Mouse (Mus musculus): ENCODE data around the gene Wdr24. TPM values are rescaled to one million over a fixed set of nuclear protein-coding genes. Genes with fewer than 3 reads are reported as not detected.

Gene Wdr24
- polyA plus RNA-seq, 1 experiment = 36.0 TPM

- peaks cover 51% of the 10 kb centered on the region for H3K4me1 ChIP-seq (ENCODE audit: control insufficient read depth, insufficient read depth, low read length)
- no peaks in the 10 kb centered on the region for H3K36me3 ChIP-seq (ENCODE audit: control insufficient read depth, insufficient read depth, low read length)
- no peaks in the 10 kb centered on the region for H3K27me3 ChIP-seq (ENCODE audit: control insufficient read depth, insufficient read depth, low read length)
- peak overlapping the region; percentile 92 for H3K4me3 ChIP-seq (ENCODE audit: control insufficient read depth, low read depth, low read length)
- TF ChIP-seq CTCF (IDR thresholded peaks at IDR 0.05; ENCODE audit: control insufficient read depth, insufficient read depth, insufficient replicate concordance, low read depth, low read length) (no peak), POLR2A (IDR thresholded peaks at IDR 0.05; ENCODE audit: control insufficient read depth, low read depth, low read length) (peak; percentile 87)
- H3K27ac ChIP-seq (ENCODE audit: control insufficient read depth, insufficient read depth, low read depth, low read length) = peak overlapping the region; percentile 95
These were observed 9.2 kb downstream of the Wdr24 start for GRCm38 (mm10) chr17:25832436-25833290.

- no peaks in the 10 kb centered on the region for H3K27me3 ChIP-seq (ENCODE audit: control insufficient read depth, insufficient read depth, low read length)
- H3K36me3 ChIP-seq (ENCODE audit: control insufficient read depth, insufficient read depth, low read length) = no peaks in the 10 kb centered on the region
- peak within 1 kb of the TSS; percentile 92 for H3K4me3 ChIP-seq (ENCODE audit: control insufficient read depth, low read depth, low read length)
- peak; percentile 12; the same call in 1 of the 2 replicates for TF ChIP-seq POLR2A (IDR thresholded peaks at IDR 0.05; ENCODE audit: control insufficient read depth, low read depth, low read length)
- TF ChIP-seq CTCF (IDR thresholded peaks at IDR 0.05; ENCODE audit: control insufficient read depth, insufficient read depth, insufficient replicate concordance, low read depth, low read length) = no peak
- H3K4me1 ChIP-seq (ENCODE audit: control insufficient read depth, insufficient read depth, low read length) = peaks cover 49% of the 10 kb centered on the region
- peak within 1 kb of the TSS; percentile 95 for H3K27ac ChIP-seq (ENCODE audit: control insufficient read depth, insufficient read depth, low read depth, low read length)
These were observed 9.8 kb downstream of the Wdr24 start, which contains the start of gene Stub1 for GRCm38 (mm10) chr17:25833291-25833663. TSS of gene Stub1 (minus strand) at chr17:25833404.

- TF ChIP-seq POLR2A (IDR thresholded peaks at IDR 0.05; ENCODE audit: control insufficient read depth, low read depth, low read length) = no peak
- no peak for TF ChIP-seq CTCF (IDR thresholded peaks at IDR 0.05; ENCODE audit: control insufficient read depth, insufficient read depth, insufficient replicate concordance, low read depth, low read length)
- Histone ChIP-seq H3K27me3 (ENCODE audit: control insufficient read depth, insufficient read depth, low read length) (no peaks in the 10 kb centered on the region), H3K36me3 (ENCODE audit: control insufficient read depth, insufficient read depth, low read length) (no peaks in the 10 kb centered on the region), H3K4me1 (ENCODE audit: control insufficient read depth, insufficient read depth, low read length) (peaks cover 45% of the 10 kb centered on the region), H3K4me3 (ENCODE audit: control insufficient read depth, low read depth, low read length) (peak overlapping the region; percentile 92), H3K27ac (ENCODE audit: control insufficient read depth, insufficient read depth, low read depth, low read length) (peak overlapping the region; percentile 95)
These were observed 10.7 kb downstream of the Wdr24 start for GRCm38 (mm10) chr17:25833961-25834594.

- H3K27me3 ChIP-seq (ENCODE audit: control insufficient read depth, insufficient read depth, low read length) = no peaks in the 10 kb centered on the region
- no peak overlapping the region for H3K4me3 ChIP-seq (ENCODE audit: control insufficient read depth, low read depth, low read length)
- TF ChIP-seq CTCF (IDR thresholded peaks at IDR 0.05; ENCODE audit: control insufficient read depth, insufficient read depth, insufficient replicate concordance, low read depth, low read length) = no peak
- TF ChIP-seq POLR2A (IDR thresholded peaks at IDR 0.05; ENCODE audit: control insufficient read depth, low read depth, low read length) = no peak
- H3K36me3 ChIP-seq (ENCODE audit: control insufficient read depth, insufficient read depth, low read length) = no peaks in the 10 kb centered on the region
- peaks cover 40% of the 10 kb centered on the region for H3K4me1 ChIP-seq (ENCODE audit: control insufficient read depth, insufficient read depth, low read length)
- no peak overlapping the region for H3K27ac ChIP-seq (ENCODE audit: control insufficient read depth, insufficient read depth, low read depth, low read length)
These were observed 11.3 kb downstream of the Wdr24 start for GRCm38 (mm10) chr17:25834595-25835222.

- H3K27me3 ChIP-seq (ENCODE audit: control insufficient read depth, insufficient read depth, low read length) = no peaks in the 10 kb centered on the region
- H3K4me1 ChIP-seq (ENCODE audit: control insufficient read depth, insufficient read depth, low read length) = peaks cover 40% of the 10 kb centered on the region
- TF ChIP-seq CTCF (IDR thresholded peaks at IDR 0.05; ENCODE audit: control insufficient read depth, insufficient read depth, insufficient replicate concordance, low read depth, low read length) = no peak
- no peak for TF ChIP-seq POLR2A (IDR thresholded peaks at IDR 0.05; ENCODE audit: control insufficient read depth, low read depth, low read length)
- H3K36me3 ChIP-seq (ENCODE audit: control insufficient read depth, insufficient read depth, low read length) = no peaks in the 10 kb centered on the region
- no peak overlapping the region for H3K4me3 ChIP-seq (ENCODE audit: control insufficient read depth, low read depth, low read length)
- H3K27ac ChIP-seq (ENCODE audit: control insufficient read depth, insufficient read depth, low read depth, low read length) = no peak overlapping the region
These were observed 11.9 kb downstream of the Wdr24 start for GRCm38 (mm10) chr17:25835301-25835700.

- no peak overlapping the region for H3K27ac ChIP-seq (ENCODE audit: control insufficient read depth, insufficient read depth, low read depth, low read length)
These were observed 12.4 kb downstream of the Wdr24 start for GRCm38 (mm10) chr17:25835816-25836215.

More at GRCm38 (mm10) chr17:25835816-25836215, 12.4 kb downstream of the Wdr24 start:
- Histone ChIP-seq H3K4me1 (ENCODE audit: control insufficient read depth, insufficient read depth, low read length) (peaks cover 40% of the 10 kb centered on the region), H3K27me3 (ENCODE audit: control insufficient read depth, insufficient read depth, low read length) (no peaks in the 10 kb centered on the region), H3K36me3 (ENCODE audit: control insufficient read depth, insufficient read depth, low read length) (no peaks in the 10 kb centered on the region), H3K4me3 (ENCODE audit: control insufficient read depth, low read depth, low read length) (no peak overlapping the region)
- TF ChIP-seq CTCF (IDR thresholded peaks at IDR 0.05; ENCODE audit: control insufficient read depth, insufficient read depth, insufficient replicate concordance, low read depth, low read length) (no peak), POLR2A (IDR thresholded peaks at IDR 0.05; ENCODE audit: control insufficient read depth, low read depth, low read length) (peak; percentile 41; the same call in 1 of the 2 replicates)

All from testis, adult 2 months (tissue).